Mouse (Mus musculus): ENCODE data around the gene Dtd1. TPM values are rescaled to one million over a fixed set of nuclear protein-coding genes. Genes with fewer than 3 reads are reported as not detected.
"Not testable (repeated sequence)": the region's sequence is repeated elsewhere in the genome, so short reads cannot be mapped to it uniquely, and the experiment has no call there.

Dtd1 gene
- 10 to 100 TPM; 54.1 to 58.4 TPM for total RNA-seq (2021)
- long read RNA-seq, experiment 1, transcript Dtd1-201 (6 exons, 1,350 nt): major isoform, 79 of 86 reads
- long read RNA-seq, experiment 1, partial matches to known transcripts: 1 of 86 reads
- long read RNA-seq, experiment 1, other reads (novel, unspliced or antisense): 6 of 86 reads
- long read RNA-seq, experiment 2, transcript Dtd1-201 (6 exons, 1,350 nt): major isoform, 44 of 48 reads
- long read RNA-seq, experiment 2, partial matches to known transcripts: 1 of 48 reads
- long read RNA-seq, experiment 2, other reads (novel, unspliced or antisense): 3 of 48 reads

DNA sequence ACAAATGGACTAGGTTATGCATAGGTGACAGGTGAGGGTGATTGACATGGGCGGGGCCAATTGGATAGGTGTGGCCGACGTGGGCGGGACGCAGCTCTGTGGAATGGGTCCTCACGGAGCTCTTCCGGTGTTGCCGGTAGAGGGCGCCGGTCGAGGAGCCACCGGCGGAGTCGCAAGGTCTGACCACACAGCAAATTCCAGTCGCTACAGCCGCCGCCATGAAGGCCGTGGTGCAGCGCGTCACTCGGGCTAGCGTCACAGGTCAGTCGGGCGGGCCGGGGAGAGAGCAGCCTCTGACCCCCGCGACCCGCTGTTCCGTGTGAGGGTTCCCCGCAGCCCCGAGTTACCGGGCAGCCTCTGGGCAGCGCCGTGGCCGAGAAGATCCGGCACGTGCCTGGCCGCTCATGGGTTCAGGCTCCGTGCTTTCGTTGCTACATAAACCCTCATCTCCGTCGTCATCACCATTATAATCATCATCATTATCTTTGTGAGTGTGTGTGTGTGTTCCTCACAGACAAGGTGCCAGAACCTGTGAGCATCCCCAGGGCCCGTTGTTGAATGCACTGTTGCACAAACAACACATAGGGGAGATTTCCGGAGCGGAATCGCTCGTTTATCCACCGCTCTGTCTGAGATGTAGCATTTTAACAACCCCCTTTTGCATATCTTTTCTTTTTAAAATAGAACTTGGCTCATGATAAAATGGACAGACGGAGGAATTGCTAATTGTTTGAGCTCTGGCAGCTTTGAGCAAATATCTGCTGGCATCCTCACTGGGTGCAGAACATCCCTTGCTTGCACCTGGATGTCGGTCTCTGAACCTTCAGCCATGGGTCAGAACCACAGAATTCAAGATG, at the start of gene Dtd1:
Gene Dtd1 (plus strand): TSS at position 67 of the 857 bp plus-strand sequence.
- intact Hi-C loops (cut with DNase I): no loop called here
- DNase-seq (ENCODE audit: low spot score in 2 of 2): peak; percentile 85 to 90

DNA sequence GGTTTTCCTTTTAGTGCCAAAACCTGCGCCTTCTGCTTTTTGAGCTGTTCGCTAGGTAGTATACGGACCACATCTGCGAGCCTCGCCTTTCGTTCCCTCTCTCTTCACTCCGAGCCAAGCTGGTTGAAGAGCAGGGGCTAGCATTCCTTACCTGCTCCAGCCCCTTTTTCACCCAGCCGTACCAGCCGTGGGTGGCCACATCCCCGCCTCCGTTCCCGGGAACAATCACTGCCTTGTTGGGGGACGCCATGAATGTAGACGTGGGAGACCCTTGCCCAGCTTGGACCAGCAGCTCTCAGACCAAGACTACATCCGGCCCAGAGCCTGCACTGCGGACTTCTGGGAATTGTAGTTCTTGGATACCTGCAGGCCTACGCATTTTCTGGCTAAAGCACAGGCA, 49.2 kb upstream of the Dtd1 start, which contains the start of gene Rbbp9:
Gene Rbbp9 (minus strand): TSS at position 341 of the 400 bp plus-strand sequence.
- intact Hi-C loops (cut with DNase I): no loop called here
- peak; percentile 66 to 74 for DNase-seq (ENCODE audit: low spot score in 2 of 2)

DNA sequence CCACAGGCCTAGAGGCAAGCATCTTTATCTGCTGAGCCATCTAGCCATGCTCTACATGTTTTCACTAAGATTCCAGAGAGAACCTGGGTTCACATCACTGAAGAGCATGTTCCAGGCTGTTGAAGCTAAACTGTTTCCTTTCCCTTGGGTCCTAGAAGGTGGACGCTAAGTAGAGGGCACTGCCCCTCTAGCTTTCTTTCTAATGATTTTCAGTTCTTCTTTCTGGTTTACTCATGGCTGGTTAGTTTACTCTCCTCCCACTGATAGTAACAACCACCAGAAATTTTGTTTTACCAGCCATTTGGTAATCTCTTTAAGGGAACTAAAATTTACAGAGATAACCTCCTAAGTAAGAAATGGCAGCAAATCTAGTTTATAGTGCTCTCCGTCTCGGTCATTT, 45.8 kb upstream of the Dtd1 start:
- intact Hi-C loops (cut with DNase I): no loop called here

DNA sequence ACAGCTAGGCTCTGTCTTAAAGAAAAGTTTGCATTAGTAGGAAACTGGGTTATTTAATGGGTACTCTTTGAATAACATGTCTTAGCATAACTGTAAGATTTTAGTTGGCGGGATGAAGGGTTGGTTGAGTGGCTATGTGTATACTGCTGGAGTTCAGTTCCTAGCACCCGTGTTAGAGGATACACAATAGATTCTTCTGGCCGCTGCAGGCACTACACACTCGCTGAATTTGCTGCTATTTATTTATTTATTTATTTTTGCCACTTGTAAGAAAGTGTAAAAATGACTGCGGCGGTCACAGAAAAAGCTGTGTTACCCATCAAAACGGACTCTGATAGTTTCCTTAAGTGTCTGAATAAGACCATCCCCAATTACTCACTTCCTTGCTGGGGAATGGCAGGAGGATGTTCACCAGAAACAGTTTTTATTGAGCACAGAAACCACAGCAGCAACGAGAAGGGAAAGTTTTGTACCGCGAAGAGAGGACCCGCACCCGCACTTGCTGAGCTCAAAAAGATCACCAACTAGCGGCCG, 44.3 kb upstream of the Dtd1 start:
- intact Hi-C loops (cut with DNase I): no loop called here
- no peak for DNase-seq (ENCODE audit: low spot score in 2 of 2)

More for the DNA sequence above, 45.8 kb upstream of the Dtd1 start:
- DNase-seq (ENCODE audit: low spot score in 2 of 2): no peak

DNA sequence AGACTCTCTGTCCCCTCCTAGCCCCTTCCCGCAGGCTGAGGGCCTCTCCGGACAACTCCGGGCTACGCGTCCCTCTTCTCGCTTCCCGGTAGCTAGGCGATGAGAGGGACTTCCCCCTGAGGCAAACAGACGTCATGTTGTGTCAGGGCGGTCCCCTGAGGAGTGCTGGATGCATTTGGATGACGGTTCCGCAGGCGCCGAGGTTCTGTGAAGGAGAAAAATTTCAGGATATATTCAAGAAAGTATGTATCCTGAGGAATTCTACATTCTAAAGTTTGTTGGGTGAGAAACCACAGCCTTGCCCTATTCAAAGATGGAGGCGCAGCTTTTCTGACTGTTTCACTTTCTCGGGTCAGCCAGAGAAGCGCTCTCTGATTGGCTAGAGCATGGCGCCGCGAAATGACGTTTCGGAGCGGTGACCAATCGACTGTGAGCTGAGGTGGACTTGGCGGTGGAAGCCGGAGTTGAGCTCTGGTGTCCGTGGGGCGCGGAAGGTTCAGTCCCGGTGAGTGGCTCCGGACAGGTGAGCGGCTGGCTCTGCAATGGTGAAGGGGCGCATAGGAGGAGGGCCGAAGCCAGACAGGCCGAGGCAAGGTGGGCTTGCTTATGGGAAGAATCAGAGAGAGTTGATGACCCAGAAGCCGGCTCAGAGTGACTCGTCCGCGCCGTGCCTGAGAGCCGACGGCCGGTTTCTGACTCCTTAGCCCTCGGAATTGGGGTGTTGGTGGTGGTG, 43.7 kb upstream of the Dtd1 start, which contains the start of gene Sec23b:
Gene Sec23b (plus strand): TSS at position 410 of the 733 bp plus-strand sequence.
- intact Hi-C loops (cut with DNase I): no loop called here
- DNase-seq (ENCODE audit: low spot score in 2 of 2): peak; percentile 97 to 98

DNA sequence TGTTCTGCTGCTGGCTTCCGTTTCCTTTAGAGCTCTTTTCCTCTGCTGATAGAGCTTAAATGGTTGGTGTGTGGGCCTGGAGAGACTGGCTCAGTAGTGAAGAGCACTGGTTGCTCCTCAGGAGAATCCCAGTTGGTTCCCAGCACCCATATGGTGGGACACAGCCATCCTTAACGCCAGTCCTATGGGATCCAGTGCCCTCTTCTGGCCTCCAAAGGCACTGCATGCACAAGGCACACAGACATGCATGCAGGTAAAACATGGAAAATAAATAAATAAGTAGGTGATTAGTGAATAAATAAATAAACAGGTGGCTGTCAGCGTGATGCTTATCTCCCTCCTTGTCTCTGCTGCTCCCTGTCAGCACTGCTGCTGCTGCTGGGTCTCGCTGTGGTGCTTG, 11.0 kb upstream of the Dtd1 start:
- DNase-seq (ENCODE audit: low spot score in 2 of 2): no peak
- intact Hi-C loops (cut with DNase I): no loop called here

DNA sequence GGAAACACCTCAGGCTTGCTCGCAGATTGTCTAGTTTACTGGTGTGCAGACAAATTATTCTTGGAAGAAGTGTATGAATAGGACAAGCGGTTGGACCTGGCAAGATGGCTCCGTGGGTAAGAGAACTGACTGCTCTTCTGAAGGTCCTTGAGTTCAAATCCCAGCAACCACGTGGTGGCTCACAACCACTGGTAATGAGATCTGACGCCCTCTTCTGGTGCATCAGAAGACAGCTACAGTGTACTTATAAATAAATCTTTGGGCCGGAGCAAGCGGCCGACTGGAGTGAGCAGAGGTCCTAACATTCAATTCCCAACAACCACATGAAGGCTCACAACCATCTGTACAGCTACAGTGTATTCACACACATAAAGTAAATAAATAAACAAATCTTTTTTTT, 6.7 kb upstream of the Dtd1 start:
- DNase-seq (ENCODE audit: low spot score in 2 of 2); intact Hi-C loops (cut with DNase I): not testable (repeated sequence)

DNA sequence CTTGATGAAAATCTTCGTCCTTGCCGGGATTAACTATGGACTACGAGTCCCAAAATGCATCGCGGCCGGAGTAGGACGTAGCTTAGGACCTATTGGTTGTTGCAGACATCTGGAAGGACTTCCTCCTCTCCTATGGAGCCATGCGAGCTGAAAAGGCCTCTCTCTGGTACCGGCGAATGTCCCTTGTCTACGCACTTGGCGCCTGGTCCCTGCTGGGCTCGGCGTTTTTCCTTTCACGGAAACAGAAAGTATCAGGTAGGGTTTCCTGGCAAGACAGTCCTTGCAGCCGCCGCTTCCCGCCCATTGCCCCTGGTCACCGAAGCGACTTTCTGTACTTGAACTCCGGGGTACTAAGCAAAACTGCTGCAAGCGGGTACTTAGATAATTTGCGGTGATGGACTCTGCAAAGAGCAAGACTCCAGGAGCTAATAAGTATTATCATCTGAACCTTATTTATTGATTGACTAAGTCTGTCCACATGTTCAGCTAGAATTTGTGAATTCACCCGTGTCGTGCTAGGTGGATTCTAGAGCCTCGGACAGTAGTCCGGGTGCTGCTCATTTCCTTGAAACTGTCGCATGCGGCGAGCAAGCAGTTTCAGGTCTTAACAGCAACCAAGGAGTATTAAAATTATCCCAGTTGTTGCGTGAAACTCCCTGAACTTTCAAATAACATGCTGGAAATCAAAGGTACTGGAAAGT, 5.6 kb upstream of the Dtd1 start, which contains the start of gene Smim26:
Gene Smim26 (plus strand): TSS at position 104 of the 701 bp plus-strand sequence.
- peak; percentile 84 to 85 for DNase-seq (ENCODE audit: low spot score in 2 of 2)
- intact Hi-C loops (cut with DNase I): no loop called here

DNA sequence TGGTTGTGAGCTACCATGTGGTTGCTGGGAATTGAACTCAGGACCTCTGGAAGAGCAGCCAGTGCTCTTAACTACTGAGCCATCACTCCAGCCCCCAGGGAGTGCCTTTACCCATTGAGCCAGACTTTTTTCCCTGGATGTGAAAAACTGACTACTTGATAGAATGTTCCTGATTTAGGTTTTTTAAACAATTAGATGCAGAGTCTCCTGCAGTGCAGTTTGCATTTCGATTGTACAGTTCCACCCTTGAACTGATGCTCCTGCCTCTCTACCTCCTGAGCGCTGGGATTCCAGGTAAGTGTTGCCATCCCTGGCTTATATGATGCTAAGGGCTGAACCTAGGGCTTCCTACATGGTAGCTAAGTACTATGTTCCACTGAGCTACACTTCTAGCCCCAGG, 1.7 kb upstream of the Dtd1 start:
- no peak for DNase-seq (ENCODE audit: low spot score in 2 of 2)

DNA sequence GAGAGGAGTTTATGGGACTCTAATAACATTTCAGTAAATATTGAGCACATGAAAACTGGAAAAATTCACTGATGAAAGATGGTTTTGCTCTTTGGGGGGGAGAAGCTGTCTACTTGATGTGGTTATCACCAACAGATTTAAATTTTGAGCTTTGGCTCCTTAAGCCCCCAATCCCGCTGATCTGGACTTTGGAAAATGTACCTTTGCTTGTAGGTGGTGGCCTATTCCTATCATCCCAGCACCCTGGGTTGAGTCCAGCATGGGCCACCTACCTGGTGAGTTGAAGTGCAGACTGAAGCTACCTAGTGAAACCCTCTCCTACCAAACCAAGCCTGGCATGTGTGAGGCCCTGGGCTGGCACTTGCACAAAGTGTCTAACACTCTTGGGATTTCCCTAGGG, 1.9 kb downstream of the Dtd1 start:
- DNase-seq (ENCODE audit: low spot score in 2 of 2): no peak
- intact Hi-C loops (cut with DNase I): no loop called here

More for the DNA sequence above, 1.7 kb upstream of the Dtd1 start:
- intact Hi-C loops (cut with DNase I): no loop called here

DNA sequence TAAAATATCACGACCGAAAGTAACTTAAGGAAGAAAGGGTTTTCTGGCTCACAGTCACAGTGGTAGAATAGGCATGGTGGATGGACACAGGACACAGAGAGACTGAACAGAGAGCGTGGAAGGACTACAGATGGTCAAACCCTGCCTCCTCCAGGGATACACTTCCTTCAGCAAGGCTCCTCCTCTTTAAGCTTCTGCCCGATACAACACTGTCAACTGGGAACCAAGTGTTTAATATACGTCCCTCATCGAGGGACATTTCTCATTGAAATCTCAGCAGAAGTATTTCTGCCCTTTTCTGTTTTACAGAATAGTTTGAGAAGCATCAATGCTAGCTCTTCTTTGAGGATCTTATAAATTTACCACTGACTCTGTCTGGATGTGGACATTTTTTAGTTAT, 14.3 kb downstream of the Dtd1 start:
- intact Hi-C loops (cut with DNase I): no loop called here
- DNase-seq (ENCODE audit: low spot score in 2 of 2): no peak

DNA sequence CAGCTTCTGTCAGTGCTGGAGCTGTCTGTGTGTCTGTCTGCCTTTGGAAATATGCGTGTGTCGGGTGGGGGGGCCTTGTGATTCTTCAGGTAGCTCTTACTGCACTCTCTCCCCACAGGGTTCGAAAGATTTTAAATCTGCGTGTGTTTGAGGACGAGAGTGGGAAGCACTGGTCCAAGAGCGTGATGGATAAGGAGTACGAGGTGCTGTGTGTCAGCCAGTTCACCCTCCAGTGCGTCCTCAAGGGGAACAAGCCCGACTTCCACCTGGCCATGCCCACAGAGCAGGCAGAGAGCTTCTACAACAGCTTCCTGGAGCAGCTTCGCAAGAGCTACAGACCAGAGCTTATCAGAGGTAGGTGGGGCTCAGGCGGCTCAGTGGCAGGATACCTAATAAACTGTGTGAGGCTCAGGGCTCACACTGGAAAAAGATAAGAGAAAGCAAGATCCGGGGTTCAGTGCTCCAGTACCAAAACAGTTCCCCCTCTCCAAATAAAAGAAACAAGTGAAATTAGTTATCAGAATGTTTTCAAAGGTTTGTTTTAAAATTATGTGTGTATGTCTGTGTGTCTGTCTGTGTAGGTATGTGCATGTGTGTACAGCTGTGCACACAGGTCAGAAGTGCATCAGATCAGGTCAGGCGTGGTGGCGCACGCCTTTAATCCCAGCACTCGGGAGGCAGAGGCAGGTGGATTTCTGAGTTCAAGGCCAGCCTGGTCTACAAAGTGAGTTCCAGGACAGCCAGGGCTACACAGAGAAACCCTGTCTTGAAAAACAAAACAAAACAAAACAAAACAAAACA, 17.6 kb downstream of the Dtd1 start:
- intact Hi-C loops (cut with DNase I): no loop called here
- no peak for DNase-seq (ENCODE audit: low spot score in 2 of 2)

DNA sequence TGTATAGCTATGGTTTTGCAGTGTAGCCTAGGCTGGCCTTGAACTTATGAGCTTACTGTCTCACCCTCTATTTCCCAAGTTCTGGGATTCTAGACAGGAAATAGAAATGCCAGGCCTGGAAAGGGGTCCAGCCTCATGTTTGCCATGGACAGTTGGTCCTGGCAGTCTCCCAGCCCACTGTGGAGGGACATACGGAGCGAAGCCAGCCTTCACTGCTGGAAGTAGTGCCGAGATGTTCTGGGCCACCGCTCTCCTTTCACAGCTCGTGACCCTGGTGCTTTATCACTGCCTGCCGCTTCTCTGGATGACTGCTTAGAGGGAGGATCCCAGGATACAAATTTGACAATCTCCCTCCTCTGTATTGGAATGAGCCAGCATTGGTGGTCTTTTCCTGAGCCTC, 21.8 kb downstream of the Dtd1 start:
- intact Hi-C loops (cut with DNase I): no loop called here
- no peak for DNase-seq (ENCODE audit: low spot score in 2 of 2)

DNA sequence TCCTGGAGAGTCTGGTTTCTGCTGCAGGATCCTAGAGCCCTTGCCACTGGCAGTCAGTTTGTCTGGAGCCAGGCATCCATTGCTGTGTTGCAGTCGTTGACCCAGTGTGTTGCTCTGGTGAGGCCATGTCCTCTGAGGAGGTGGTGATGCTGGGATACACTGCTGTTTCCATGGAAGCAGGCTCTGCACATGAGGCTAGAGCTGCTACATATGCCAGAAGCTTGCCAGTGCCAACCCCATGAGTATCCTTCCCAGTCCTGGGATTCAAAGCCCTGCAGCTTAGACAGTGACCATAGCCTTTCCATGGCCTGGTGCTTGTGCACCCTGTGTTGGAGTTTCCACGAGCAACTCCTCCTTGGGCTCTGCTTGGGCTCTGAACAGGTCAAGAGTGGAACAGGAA, 33.9 kb downstream of the Dtd1 start:
- DNase-seq (ENCODE audit: low spot score in 2 of 2): no peak
- intact Hi-C loops (cut with DNase I): no loop called here

DNA sequence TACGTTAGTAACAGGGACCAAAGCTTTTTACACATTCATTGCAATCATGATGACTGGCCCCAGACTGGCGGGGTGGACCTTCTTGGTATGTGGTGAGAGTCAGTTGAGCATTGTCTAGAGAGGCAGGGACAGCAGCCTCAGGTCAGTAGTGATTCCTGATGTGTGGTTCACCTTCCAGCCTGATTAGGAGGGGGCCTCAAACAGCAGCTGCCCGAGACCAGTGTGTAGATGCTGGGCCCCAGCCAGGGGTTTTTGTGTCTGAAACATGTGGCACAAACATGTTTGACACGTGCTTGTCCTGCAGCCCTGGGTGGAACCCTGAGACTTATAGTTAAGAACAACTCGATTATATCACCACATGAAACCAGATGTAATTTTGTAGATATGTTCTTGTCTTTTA, 34.5 kb downstream of the Dtd1 start:
- no peak for DNase-seq (ENCODE audit: low spot score in 2 of 2)
- intact Hi-C loops (cut with DNase I): no loop called here

DNA sequence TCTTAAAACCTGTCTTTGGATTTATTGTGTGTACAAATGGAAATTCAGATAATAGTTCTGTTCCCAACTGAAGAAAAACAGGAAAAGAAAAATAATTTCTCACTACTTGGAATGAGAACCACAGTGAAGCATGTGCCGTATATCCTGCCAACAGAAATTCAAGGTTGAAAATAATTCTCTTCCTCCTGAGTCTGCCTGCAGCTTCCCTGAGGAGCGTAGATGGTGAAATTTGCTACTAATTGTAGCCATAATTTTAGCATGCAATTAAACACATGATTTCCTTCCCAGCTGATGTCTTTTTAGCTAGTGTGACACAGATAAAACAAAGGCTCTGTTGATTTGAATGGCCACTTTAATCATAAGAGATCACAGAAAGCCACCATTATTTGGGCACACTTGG, 35.0 kb downstream of the Dtd1 start:
- intact Hi-C loops (cut with DNase I): loop anchor here (5.0 kb wide), 2 partner anchors 233 to 953 kb away; no protein-coding TSS in a partner anchor
- DNase-seq (ENCODE audit: low spot score in 2 of 2): no peak

DNA sequence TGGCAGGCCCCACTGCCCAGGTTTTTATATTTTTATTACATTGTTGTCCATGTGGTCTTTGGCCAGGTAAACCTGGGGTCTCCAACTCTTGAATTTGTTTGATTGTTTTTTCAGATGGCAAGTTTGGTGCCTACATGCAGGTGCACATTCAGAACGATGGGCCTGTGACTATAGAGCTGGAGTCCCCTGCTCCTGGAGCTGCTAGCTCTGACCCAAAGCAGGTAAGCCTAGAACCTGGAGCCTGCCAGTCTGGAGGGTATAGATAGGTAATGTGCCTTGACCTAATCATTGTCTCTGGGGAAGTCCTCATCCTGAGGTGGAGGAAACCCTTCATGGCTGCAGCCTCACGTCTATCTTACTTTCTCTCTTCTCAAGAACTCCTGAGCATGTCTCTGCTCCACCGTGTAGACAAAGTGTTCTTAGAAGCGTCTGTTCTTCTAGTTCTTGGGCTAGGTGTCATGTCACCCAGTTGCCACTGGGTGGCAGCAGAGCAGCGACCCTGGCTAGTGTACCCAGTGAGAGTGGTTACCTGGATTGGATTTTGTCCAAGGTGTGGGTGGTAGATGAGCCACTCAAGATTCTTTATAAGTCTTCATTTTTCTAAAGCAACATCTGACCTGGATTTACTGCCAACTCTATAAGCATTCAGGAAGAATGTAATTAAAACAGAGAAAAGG, 36.1 kb downstream of the Dtd1 start:
- peak; percentile 80 to 81 for DNase-seq (ENCODE audit: low spot score in 2 of 2)
- intact Hi-C loops (cut with DNase I): loop anchor here (2.0 to 5.0 kb wide), 3 partner anchors 232 to 952 kb away; partner anchors contain the start of gene Slc24a3

All from left cerebral cortex, postnatal 14 days (tissue).